Mouse (Mus musculus) ovary, postnatal 14 days (tissue): ENCODE data around the gene Rad17.

ENCODE experiments used
- DNase-seq: peaks from one replicate; pipeline ENCODE4 v3.0.0; 2022; ENCODE audit warnings: low spot score

Gene Rad17

DNA sequence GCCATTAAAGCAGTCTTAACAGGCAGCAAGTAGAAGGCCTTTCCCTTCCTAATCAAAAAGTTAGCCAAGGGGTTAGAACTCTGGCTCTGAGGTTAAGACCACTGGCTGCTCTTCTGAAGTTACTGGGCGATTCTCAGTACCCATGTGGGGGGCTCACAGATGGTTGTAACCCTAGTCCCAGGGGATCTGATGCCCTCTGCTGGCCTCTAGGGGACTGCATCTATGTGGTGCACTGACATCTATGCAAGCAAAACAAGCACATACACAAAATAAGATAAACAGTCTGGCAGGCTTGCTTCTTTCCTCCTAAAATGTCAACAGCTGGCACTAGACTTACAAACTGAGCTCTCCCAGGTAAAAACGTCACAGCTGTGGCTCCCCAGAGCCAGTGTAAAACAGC, 37.9 kb downstream of the Rad17 start:
- no peak for DNase-seq

DNA sequence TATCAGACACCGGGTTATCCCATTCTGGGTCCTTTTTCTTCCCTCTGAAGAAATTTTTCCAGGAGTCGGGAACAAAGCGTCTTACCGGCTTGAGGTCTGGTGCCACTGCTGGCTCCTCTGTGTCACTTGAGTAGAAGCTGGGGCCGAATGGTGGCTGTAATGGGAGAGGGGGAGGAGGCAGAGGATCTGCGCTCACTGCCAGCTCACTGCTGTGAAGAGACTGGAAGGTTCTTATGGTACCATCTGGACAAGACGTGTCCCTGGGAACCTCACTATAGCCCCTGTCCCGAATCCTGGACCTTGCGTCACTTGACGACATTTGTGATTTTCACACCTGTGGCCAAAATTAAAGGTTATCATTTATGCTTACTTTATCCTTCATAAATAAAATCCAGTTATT, 38.6 kb downstream of the Rad17 start:
- DNase-seq = no peak

DNA sequence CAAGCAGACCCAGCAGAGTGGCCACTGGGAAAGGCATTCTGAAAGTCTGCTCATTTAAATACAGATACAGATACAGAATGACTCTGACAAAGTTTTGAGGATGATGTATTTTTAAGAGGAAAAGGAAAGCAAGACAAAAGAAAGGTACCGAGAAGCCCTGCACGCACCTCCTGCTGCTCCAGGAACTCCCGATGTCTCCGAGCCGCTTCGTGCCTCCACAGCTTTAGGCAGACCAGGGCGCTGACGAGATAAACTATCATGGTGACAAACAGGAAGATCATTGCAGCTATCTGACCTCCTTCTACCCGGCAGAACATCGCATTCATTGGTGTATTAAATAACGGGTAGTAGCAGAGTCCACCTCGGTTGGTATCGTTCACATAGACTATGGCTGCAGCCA, 39.6 kb downstream of the Rad17 start:
- DNase-seq = no peak

DNA sequence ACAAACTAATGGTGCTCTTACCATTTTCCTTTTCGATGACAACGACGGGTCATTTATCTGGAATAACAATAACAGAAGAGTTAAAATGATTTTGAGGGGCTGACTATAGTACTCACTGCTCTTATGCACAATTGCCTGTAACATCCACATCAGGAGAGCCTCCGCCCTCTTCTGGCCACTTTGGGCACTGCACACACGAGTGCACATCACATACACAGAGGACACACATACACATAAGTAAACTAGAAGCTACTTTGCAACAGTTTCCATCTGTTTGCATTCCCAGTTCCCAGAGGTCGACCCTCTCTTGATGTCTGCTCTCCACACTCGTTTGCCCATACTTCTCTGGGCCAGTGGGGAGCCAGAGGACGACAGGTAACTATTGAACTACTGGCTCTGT, 43.1 kb downstream of the Rad17 start:
- no peak for DNase-seq

DNA sequence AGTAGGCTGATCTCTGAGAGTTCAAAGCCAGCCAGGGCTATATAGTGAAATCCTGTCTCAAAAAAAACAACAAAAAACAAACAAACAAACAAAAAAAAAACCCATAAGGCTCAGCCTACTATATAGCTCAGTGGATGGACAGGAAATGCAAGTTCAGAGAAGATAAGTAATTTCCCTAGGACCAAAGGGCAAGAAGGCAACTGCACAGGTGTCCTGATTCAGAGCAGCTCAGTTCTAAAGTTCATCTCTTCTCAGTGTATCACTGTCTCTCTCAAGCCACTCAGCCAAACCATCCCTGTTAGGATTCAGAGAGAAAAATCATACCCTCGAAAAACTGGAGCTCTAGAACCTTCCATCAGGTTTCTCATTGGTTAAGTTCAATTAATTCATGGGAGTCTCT, 45.0 kb downstream of the Rad17 start:
- DNase-seq = no peak

DNA sequence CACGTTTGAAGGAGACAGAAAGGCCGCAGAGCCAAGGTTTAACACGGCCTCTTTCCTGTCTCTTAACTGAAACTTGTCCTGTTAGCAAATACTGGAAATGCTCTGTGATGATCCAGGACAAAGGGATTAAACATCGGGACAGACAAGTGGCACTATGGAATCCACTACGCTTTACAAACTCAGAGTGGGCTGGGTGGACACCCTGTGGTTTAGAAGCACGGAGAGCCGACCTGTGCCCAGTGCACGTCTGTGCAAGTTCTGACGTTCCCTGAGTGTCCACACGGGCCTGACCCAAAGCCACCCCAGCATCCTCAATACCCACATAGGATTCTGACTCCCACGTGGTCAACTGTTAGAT, 47.1 kb downstream of the Rad17 start:
- no peak for DNase-seq

DNA sequence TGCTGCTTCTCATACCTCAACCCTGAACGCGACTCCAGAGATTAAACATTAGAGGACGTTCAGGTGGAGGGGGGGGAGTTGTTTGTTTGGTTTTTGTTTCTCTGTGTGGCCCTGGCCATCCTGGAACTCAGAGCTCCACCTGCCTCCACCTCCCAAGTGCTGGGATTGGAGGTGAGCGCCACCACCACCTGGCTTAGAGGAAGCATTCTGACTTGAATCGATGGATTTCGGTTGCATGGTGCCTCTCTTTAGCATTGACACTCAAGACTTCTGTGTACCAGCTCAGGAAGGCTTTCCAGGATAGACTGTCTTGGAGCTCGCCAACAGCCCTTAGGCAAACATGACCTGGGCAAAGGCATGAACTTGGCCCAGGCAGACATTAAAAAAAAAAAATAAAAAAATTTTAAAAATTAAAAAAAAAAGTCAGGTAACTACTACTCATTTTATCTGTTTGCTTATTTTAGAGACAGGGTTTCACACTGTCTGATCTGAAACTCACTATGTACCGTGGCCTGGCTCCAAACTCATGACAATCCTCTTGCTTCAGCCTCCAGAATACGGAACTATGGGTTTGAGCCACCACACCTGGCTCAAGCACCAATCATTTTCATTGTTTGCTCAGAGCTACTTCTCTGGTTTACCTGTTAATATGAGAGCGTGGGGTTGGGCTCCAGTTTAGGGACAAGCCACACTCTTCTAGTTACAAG, 47.7 kb downstream of the Rad17 start:
- DNase-seq = no peak

DNA sequence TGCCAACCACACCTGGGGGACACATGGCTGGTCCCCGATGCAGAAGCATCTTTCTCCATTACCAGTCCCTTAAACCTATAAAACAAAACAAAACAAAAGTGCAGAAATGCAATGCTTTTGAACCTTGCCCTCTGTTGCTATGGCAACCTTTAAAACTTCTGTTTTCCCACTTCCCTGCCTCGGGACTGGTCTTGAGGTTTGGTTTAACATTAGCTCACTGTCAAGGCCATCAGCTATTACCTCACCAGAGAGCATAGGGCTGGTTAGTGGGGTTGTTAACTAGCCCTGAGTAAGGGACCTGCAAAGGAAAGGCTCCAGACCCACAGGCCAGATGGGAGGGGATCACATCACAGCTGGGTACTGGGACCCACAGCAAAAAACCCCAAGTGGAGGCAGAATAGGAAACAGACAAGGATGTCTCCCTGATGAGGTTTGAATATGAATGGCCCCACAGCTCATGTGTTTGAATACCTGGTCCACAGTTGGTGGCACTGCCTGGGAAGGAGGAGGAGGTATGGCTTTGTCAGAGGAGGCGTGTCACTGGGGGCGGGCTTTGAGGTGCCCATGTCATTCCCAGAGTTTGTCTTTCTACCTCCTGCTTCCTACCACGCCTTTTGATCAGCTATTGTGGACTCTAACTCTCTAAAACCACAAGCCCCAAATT, 48.5 kb downstream of the Rad17 start:
- no peak for DNase-seq

DNA sequence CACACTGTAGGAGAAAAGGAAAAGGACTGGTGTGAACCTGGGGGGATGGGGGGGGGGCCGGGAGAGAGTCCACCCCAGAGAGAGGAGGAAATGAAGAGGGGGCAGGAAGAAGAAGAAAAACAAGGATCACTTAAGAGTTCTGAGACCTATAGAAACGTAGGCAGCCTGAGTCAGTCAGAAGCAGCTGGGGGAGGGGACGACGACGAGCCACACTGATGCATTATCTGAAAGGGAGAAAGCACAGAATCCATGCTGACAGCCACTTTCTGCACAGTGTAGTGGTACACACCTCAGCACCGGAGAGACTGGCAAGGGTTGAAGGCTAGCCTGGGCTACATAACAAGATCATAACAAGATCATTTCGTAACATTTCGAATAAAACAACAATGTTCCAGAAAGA, 49.8 kb downstream of the Rad17 start:
- DNase-seq = no peak

DNA sequence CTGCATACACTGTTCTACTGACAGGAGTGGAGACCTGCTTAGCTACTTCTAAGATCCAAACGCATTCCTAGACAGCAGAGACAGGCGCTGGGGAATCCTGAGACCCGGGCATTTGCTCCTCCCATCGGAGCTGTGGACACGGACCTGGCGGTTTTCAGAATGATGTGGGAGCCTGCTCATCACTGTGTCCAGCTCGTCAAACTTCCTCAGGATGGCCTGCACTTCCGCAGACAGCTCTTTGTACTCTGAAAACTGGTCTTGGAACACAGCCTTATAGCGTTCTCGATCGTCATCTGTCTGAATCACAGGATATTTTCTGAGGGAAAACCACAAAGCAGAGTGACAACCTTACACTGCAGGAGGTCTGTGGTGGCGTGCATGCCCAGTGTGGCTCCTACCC, 50.5 kb downstream of the Rad17 start:
- DNase-seq = no peak

DNA sequence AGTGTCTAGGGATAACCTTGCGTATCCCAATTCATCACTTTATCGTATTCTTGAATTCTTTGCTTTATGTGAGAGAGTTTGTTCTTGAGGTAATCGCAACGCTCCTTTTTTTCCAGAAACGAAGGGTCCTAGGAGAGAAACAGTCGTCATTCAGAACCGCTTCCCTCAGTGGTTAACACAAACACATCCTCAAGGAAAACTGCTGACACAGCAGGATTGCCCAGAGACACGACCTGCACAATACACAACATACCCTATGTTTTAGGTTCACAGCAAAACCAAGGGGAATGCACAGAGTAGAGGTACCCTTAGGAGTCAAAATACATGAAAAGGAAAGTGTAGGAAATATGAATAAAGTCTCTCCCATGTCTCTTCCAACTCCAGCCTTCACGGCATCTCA, 53.6 kb downstream of the Rad17 start:
- no peak for DNase-seq

DNA sequence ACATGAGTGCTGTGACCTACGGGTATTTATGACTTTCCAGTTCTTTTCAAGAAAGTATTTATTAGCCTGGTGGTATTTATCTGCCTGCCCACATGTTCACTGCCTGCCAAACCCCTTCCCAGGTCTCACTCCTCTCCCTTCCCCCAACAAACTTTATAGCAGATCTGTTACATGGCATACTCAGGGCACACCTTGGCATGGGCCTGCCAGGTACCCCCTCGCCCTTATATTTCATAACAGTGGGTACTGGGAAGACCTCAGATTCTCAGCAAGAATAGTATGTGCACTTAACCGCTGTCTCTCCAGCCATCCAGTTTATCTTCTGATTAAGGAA, 55.3 kb downstream of the Rad17 start:
- no peak for DNase-seq

DNA sequence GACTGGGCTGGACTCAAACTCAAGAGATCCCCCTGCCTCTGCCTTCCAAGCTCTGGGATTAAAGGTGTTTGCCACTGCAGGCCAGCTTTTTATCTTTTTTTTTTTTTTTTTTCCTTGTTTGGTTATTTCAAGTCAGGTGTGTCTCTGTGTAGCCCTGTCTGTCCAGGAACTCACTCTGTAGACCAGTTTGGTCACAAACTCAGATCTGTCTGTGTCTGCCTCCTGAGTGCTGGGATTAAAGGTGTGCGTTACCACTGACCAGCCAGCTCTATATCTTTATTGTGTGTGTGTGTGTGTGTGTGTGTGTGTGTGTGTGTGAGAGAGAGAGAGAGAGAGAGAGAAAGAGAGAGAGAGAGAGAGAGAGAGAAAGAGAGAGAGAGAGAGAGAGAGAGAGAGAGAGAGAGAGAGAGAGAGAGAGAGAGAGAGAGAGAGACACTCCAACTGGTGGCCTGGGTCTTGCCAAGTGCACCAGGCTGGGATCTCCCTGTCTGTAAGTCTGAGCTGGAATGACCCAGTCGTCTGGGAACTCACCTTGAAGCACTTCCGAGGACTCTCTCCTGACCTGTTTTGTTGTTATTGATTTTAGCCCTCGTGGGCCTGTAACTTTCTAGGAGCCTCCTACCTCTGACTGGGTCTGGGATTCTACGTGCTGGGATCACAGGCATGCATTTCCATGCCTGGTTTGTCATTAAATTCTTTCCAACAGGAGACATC, 55.9 kb downstream of the Rad17 start:
- DNase-seq = no peak

DNA sequence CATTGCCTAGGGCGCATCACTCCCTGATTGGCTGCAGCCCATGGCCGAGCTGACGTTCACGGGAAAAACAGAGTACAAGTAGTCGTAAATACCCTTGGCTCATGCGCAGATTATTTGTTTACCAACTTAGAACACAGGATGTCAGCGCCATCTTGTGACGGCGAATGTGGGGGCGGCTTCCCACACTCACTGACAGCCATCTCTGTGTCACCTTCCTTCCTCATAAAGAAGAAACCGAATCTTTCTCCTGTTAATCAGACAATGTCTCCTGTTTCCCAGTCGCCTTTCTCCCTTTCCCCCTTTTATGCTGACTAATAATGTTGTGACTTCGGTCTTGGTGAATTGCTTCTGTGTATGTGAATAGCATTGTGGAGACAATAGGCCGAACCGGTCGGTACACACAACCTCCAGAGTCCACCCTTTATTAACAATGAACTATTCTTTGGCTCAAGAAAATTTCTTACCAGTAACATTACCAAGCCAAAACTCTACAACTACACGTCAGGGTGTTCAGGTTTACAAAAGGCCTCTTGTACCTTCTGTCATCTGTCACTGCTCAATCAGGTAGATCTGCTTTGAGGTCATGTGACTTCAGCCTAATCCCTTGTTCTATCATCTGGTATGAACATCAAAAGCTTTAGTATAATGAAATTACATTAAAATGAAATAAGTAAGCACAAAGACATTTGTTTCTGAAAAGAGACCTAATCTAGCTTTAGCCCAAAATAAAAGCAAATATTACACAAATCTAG, 56.6 kb downstream of the Rad17 start:
- DNase-seq = no peak

DNA sequence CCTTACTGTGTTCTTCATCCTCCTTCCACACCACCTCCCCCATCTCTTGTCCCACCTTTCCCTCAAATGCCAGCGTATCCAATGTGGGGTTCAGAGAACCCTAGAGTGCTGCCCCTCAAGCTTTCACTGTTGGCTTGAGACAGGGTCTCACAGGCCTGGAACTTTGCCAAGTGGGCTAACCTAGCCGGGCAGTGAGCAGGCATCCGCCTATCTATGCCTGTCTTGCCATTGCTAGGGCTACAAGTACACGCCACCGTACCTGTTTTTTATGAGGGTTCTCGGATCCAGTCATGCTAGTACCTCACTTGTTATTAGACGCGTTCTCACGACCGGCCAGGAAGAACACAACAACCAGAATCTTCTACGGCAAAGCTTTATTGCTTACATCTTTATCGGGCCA, 62.2 kb downstream of the Rad17 start:
- DNase-seq = no peak

DNA sequence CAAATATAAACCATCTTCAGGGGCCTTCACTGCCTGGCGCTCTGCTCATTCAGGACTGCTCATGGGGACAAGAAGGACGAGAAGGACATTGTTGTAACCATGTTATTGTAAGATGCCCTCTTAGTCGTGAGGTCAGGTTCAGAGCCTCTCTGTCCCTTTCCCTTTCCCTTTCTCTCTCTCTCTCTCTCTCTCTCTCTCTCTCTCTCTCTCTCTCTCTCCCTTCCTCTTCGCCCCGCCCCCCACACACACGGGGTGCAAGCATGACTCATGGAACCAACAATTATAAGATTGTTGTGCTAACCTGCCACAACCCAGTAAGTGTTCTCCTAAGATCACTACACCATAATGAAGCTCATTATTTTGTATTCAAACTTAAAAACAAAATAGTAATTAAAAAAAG, 68.7 kb downstream of the Rad17 start:
- no peak for DNase-seq

DNA sequence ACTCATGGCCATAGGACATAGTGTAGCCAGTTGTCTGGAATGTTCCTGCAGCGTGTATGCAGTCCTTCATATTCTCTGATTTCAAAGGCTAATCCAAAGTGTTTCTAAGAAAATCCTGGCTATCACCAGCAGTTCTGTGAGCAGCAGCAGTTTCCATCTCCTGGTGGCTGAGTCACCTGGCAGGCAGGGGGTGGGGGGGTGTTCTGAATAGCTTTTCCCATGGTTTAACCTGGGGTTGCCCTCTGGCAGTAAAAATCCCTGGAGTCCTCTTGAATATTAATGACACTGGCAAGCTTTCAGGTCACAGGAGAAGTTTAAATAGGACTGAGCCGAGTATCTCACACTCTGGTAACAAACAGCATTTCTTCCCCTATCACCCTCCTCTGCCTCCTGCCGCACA, 69.2 kb downstream of the Rad17 start:
- no peak for DNase-seq

DNA sequence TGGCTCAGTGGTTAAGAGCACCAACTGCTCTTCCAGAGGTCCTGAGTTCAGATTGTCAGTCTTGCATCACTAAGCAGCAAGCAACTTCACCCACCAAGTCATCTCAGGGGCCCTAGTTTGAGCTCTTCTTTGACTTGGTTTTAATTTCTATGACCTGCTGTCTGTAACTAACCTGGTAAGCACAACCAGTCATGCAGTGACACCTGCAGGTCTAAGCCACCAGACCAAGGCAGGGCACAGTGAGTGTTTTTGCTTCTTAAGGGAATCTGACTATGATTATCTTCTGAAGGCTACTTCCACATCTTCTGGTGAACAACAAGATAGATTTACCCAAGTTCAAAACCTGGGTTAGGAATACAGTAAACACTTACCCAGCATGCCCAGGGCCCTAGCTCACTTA, 70.9 kb downstream of the Rad17 start:
- no peak for DNase-seq

DNA sequence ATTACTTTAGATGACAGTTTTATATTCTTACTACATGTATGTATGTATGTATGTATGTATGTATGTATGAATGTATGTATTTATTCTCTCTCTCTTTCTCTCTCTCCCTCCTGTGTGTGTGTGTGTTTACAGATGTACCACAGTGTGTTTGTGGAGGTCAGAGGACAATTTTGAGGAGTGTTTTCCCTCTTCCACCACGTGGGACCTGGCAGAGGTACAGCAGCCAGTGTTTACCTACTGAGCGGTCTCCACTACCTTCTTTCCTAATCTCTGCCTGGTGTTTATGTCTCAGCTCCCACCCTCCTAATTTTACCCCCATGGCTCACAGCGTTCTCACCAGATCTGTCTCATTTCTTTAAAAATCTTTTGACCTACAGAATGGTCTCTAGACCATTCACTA, 71.6 kb downstream of the Rad17 start:
- no peak for DNase-seq

DNA sequence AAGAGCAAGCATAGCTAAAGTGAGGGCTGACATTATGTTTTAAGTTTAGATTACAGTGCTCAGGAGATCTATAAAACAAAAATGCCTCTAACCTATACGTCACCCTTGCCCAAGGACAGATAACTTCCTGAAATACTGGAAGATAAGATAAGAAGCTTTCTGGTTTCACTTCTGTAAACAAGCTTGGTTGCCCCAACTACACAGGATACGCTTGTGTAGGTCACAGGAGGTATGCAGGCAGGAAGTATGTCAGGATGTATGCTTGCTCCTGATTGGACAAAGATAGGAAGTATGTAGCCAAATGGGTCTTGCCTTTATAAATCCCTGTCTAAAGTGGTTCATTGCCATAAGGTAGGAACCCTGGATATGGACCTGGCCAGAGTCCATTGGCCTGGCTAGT, 74.9 kb downstream of the Rad17 start:
- no peak for DNase-seq

DNA sequence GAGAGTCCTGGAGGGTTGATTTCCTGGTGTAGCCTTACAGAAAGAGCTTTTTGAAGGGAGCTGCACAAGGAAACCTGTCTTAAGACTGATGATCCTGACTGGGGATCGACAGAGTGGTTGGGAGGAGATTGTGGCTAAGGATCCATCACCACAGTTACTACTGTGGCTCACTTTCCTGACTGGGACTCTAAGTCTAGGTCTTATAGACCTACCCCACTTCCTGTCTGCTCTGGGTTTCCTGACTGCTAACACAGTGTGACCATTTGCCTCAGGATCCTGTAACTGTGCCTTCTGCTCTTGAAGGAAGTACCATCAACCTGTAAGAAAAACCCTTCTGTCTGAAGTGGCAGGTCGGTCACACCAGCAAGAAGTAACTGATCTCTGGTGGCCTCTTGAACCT, 80.1 kb downstream of the Rad17 start:
- DNase-seq = no peak

DNA sequence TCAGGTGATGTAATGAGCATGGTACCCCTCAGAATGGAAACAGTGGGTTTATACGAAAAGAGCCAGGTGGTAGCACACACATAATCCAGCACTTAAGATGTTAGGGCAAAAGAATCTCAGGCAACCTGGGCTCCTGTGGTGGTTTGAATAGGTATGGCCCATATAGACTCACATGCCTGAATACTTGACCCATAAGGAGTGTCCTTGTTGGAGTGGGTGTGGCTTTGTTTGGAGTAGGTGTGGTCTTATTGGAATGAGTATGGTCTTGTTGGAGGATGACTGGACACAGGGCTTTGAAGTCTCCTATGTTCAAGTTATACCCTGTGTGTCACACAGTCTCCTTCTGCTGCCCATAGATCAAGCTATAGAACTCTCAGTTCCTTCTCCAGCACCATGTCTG, 82.5 kb downstream of the Rad17 start:
- no peak for DNase-seq
